Mouse (Mus musculus) kidney, adult 11 months (tissue): Measurements from ENCODE around the gene Chid1.

Experiments
- DNase-seq: peaks from one replicate; pipeline ENCODE4 v3.0.0; 2022

Chid1 gene

DNA sequence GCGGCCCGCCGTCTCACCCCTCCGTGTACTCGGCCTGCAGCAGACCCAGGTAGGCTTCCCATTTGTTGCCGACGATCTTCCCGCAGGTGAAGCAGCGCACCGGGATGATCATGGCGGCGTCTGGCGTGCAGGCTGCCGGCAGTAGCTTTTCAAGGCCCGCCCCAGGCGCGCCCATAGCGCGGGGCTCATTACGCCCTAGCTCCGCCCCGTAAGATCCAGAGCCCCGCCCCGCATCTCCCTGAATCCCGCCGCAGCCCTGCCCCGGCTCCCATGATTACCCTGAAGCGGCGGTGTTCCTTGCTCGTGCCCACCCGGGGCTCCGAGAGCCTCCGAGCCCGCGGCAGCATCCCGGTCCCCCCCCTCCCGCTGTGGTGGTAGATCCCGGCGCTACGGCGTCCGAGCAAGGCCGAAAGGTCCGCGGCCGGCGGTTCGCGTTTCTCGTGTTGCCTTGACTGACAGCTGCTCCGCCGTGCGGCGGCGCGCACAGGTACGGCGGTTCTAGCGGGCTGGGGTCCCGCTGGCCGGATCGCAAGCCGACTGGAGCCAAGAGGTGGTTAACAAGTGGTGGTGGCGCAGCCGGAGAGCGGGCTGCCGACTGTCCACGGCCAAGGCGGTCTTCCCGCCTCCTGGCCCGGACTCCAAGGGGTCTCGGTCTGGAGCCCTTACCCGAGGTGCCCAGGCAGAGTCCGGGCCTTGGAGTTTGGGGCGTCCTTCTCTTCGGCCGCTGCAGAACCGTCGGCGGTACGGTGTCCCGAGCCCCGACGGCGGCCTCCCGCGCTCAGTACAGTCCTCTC is 64.4 kb downstream of the Chid1 start, which contains the start of the genes Polr2l and Tspan4:
Polr2l (minus strand) TSS at position 122 of the 794 bp plus-strand sequence.
Tspan4 (plus strand) TSS at position 230 of the 794 bp plus-strand sequence.
- peak; percentile 85 for DNase-seq

DNA sequence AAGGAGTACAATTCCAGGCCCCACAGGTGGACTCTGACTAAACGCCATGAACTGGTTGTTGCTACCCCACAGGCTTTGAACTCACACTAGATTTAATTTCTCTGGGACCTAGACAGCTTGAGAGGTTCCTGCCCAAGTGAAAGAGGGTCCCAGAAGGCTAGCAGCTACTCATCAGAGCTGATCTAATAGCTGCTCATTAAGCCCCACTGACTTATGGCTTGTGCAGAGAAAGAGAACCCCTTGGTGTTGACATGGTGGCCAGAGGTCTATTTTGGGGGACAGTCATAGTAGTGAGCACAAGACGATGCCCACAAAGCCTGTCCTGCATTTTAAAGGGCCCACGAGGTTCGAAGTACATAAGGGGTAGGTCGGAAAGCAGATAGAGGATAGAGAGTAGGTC is 65.5 kb downstream of the Chid1 start:
- no peak for DNase-seq

DNA sequence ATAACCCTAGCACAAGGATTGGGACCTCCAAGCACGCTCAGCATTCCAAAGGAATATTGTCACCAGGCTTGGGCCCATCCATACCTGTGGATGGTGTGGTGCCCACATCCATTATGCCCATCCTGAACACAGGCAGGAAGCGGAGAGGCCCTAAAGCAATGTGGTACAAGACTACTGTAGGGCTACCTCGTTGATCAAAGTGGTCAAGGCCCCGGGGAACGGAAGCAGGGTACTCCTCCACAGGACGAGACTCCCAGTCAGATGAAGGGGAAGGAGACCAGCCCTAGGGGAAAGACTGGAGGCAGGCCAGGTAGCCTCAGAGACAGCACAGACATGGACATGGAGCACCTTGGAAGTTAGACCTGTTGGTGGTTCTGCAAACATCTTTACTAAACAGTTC is 66.9 kb downstream of the Chid1 start:
- no peak for DNase-seq

DNA sequence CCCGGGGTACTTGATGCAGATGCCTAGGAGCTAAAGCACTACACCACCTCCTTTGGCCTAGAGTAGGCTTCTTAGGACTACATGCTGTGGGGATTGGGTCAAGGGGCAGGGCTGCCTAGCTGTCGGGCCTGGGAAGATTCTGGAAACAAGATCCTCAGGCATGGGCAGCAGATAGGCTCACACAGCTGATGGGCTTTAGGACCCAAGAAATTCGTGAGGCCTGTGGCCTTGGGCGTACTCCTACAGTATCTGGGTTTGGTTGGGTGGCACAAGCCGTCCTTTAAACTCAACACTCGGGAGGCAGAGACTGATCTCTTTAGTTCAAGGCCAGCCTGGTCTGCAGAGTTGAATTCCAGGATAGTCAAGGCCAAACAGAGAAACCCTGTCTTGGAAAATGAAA is 67.4 kb downstream of the Chid1 start:
- no peak for DNase-seq

DNA sequence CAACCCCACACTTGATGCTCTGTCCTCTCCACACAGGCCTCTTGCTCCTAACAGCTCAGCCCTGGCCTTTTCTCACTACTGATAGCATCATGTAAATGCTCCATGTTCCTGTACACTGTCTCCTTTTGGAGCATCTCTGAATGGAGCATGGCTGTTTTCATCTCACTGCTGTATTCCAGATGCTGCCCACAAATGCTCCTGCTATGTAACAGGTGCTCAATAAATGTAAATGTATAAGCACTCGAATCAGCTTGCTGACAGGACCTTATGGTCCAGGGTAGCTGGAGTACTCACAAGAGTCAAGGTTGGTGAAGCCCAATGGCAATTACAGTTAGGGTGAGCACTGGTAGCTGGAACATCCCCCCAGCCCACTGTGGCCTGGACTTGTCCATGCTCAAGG is 68.4 kb downstream of the Chid1 start:
- no peak for DNase-seq

DNA sequence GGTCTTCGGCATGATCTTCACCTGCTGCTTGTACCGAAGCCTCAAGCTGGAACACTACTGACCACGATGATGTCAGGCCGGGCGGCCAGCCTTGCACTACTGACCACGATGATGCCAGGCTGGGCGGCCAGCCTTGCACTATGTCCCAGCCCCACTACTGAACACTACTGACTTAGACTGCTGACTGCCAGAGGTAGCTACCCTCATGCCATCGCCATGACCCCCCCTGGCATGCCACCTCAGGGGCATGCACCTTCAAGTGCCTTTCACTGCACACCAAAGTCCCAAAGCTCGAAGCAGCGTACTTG is 69.1 kb downstream of the Chid1 start:
- no peak for DNase-seq

DNA sequence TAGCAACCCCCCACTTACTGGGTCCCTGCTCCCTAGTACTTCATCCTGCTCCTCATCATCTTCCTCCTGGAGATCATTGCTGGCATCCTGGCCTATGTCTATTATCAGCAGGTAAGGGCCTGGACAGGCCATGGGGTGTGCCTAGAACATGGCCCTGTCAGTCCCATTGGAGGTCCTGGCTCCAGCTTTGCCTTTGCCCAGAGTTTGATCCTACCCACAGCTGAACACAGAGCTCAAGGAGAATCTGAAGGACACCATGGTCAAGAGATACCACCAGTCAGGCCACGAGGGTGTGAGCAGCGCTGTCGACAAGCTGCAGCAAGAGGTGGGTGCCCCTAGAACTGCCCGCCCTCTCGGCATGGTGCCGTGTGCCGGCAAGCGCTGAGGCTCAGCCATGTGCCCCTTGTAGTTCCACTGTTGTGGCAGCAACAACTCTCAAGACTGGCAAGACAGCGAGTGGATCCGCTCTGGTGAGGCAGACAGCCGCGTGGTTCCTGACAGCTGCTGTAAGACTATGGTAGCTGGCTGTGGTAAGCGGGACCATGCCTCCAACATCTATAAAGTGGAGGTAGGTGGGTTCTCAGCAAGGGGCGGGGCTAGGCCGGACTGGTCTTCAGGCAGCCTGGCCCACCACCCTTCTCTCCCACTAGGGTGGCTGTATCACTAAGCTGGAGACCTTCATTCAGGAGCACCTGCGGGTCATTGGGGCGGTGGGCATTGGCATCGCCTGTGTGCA is 69.6 kb downstream of the Chid1 start:
- DNase-seq, result no peak

DNA sequence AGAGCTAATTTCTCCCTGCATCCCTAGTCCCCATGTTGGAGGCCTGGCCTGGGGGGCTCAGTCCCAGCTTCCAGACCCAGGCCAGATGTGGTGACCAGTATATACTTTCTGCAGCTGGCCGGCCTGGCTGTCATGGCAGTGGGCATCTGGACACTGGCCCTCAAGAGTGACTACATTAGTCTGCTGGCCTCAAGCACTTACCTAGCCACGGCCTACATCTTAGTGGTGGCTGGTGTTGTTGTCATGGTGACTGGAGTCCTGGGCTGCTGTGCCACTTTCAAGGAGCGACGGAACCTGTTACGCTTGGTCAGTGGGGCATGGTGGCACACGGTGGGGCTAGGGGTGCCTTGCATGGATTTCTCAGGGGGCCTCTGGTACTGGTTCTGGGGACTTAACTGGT is 70.3 kb downstream of the Chid1 start:
- peak; percentile 51 for DNase-seq

DNA sequence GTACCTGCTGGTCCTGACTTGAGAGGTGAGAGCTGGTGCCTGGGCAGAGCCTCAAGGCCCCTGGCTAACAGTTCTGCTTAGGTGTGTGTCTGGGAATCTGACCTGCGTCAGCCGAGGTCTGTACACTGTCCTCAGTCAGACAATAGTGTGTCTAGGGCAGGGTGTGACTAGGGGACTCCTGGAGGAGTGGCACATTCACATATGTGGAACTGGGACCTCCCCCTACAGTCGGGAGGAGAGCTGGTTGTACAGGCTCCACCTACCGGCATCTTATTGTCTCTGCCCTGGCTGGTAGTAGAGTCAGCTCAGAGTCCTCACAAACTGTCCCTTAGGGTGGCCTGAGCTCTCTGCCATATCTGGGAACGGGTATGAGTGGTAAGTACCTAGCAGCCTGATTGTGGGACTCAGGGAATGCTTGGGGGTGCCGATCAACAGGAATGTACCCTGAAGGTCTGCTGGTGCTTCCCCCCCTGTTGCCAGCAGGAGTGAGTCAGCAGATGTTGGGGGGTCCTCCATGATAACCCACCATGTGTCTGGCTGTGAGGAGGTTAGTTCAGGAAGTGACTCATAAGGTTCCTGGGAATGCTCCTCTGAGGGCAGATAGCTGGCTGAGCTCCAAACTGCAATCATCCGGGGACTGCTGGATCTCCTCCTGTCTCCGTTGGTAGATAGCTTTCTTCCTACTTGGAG is 71.0 kb downstream of the Chid1 start:
- DNase-seq, result peak; percentile 77

DNA sequence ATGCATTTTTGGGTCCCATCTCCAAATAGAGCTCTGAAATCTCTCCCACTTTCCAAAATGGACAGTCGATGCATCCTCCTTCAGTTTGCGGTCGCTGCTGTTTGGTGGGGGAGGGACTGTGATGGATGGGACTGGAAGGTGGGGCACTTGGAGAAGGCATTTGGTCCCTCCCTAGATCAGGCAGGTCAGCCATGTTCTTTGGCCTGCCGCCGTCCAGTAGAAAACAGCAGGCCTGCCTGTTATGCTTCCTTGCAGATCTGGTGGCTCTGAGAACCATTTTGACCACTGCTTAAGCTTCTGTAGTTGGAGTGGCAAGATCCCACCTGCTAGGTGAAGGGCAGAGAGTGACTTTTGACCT is 71.5 kb downstream of the Chid1 start:
- DNase-seq, result no peak

DNA sequence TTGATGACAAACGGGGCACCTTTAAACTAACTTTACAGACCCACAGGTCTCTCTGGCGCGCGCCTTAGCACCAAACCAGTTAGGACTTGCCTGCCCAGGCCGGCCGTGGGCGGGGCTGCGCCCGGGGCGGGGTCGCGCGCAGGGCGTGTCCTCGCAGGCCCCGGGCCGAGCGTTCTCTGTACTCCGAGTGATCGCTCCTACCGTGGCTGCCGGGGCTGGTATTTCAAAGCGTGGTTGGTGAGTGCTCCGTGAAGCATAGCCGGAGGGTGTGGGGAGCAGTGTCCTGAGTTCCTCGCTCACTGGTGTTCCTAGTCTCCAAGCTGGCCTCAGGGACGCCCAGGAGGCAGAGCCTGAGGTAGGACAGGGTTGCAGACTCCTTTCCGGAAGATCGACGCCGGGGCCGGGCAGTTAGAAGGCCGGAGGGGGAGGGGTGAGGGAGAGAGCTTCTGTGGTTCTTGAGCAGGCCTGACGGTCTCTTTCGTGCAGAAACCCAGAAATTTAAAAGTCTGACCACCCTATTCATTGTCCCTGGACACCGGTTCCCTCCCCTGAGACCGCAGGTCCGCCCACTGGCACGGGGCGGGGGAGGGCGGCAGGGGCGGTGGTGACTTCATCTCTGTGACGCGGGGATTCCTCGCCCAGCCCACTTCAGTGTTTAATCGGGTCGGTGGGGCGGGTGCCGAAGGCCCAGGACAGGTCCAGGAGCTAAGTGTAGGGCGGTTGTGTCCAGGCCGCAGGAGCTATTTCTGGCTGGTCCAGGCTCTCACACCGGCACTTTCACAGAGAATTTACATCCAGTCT is 72.2 kb downstream of the Chid1 start, which contains the start of gene Cd151:
Cd151 (plus strand) TSS at position 163 of the 801 bp plus-strand sequence.
- DNase-seq, result peak; percentile 93

DNA sequence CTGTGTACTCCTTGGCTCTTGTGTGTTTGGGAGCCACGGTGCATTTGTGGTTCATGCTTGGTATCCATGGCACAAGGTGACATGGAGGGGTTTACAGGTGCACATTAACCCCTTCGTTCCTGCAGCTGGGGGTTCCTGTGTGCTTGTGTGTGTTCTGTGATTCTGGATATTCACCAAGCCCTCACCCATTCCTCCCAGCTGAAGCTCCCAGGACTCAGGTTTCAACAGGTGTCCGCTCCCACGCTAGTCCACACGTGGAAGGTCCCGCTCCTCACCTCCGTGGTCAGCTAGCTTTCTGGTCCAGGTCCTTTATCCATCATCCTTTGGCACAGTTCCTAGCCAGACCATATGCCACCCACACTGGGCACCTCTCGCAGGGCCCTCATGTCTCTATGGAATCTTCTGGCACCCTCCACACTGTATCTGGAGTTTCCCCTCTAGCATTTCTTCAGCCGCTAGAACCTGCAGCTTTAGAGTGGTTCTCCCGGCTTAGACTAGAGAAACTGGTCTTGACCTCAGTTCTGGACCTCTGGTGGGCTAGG is 73.0 kb downstream of the Chid1 start:
- no peak for DNase-seq

DNA sequence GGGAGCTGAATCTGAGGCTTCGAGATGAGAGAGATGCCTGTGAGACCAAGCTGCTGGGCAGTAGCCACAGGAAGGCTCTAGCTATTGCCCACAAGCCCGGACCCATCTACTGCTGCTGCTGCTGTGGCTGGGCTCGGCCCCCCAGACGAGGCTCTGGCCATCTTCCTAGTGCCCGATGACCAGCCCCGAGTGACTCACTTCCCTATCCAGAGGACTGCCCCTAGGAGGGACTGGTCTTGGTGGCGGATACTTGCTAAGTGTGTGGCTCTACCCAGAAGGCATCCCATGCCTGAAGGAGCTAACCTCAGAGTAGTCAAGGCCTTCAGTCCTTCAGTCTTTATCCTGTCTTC is 73.6 kb downstream of the Chid1 start:
- DNase-seq, result no peak

DNA sequence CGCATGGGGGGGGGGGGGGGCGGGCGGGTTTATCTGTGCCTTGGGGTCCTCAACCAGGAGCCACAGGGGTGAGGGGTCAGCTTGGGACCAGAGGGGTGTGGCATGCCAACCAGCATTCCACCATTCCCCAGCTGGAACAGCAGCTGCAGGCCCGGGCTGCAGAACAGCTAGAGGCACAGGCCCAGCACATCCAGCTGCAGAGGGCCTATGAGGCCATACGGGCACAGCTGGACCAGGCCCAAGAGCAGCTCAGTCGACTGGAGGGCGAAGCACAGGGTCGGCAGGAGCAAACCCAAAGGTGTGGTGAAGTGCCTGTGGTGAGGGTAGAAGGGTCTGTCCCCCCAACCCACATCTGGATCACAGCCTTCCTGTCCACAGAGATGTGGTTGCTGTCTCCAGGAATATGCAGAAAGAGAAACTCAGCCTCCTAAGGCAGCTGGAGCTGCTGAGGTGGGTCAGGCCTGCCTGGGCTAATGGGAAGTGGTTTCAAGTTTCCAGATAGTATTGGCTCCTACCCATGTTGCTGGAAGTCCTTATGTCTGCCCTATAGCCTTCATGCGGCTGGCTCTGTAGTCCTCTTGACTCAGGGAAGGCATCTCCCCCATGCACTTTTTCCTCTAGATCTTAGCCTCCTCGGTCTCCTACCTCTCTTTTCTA is 74.1 kb downstream of the Chid1 start:
- DNase-seq, result no peak

DNA sequence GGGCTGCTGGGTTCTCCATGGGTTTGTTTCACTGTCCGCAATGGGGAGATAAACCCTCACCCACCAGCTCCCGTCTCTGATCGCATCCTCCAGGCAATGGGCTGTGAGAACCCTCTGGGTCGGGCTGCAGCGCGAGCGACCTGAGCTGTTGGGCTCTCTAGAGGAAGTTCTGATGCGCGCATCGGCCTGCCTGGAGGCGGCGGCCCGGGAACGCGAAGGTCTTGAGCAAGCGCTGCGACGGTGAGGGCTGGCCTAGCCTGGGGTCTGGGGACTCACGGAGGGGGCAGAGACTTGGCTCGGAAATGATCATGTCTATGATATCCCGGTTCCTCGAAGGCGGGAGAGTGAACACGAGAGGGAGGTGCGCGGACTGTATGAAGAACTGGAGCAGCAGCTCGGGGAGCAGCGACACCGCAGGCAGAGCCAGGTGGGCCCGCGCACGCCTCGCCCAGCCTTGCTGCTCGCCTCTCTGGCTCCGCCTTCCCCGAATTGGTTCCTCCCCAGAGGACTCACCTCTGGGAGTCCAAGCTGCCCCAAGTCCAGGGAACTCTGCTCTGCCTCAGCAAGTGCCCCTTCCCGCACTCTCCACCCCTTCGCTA is 75.0 kb downstream of the Chid1 start:
- peak; percentile 63 for DNase-seq

DNA sequence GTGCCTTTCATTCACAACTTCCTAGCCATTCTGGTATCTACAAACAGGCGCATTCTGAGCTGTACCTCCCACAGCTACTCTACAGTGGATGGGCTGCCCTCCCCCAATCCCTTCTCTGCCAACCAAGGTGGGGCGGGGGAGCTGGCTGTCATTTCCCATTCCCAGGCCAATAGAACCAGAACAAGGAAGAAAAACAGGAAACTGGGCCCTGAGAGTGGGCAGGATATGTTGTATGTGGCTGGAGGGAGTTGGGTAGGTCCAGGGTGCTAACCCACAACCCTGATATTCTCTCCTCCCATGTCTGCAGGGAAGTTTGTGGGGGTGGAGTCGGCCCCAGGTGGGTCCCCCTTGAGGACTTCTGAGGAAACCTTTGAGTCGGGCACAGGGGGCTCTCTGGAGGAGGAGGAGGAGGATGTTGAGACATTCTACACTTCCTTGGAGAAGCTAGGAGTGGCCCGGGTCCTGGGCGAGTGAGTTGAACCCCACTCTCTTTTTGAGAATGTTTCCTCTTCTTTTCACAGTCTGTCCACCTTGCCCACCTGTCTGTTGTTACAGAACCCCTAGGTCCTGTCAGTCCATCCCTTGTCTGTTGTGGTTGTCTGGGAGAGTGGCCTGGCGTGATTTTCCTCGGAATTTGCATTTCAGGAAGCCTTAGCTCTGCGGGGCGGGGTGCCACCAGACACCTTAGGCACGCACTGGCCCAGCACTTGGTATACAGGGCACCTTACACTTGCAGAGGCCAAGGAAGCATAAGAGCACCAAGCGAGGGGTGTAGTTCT is 75.6 kb downstream of the Chid1 start:
- peak; percentile 77 for DNase-seq

DNA sequence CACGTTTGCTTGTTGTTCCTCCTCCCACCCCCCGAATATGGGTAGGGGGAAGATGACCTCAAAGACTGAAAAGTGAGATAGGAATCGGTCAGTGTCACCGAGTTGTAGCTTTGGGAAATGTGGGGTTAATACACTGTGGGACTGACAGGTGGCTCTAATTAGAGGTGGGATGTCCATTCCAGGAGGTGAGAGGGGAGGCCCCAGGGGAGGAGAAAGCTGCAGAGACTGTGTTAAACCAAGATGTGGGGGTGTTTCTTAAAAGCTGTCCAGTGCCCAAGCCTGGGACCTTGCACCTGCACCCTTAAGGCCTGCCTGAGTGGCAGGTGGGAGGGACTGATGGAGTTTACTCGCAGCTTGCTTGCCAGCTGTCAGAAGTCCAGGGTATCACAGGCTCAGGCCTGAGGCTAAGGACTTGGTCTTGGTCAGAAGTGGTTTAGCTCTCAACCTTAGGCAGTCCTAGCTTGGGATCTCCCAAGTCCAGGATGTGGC is 77.3 kb downstream of the Chid1 start:
- DNase-seq, result peak; percentile 82

DNA sequence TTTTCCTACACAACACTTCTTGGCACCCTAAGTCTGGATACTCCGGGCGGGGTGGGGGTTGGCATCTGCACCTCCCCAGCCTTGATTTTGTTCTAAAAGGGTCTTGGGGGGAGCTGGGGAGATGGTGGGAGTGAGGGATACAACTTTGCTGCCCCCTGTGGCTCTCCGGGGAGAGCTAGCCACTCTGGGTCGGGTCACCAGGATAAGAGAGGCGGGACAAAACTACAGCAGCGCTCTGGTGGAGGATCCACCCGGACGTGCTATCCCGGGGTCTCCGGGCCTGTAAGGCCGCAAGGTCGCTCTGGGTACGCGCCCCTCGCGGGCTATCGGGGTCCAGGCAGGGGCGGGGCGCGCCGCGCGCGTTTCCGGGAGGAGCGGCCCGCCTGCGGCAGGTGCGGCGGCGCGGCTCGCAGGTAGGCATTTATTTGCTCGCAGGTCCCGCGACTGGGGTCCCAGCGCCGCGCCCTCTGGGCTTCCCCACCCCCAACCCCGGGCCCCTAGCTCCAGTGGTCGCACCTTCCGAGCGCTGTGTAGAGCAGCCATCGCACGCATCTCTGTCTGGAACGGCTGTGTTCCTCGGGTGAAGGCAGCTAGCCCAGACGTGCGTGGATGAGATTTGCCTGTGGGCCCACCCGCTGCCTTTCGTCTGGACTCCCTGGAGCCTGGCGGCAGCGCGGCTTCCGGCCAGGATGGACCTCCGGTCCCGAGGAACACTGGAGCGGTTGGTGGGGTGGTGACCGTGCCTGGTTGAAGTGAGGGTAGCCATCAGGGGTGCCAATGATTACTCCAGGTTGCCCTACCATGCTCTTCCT is 77.9 kb downstream of the Chid1 start:
- DNase-seq, result no peak

DNA sequence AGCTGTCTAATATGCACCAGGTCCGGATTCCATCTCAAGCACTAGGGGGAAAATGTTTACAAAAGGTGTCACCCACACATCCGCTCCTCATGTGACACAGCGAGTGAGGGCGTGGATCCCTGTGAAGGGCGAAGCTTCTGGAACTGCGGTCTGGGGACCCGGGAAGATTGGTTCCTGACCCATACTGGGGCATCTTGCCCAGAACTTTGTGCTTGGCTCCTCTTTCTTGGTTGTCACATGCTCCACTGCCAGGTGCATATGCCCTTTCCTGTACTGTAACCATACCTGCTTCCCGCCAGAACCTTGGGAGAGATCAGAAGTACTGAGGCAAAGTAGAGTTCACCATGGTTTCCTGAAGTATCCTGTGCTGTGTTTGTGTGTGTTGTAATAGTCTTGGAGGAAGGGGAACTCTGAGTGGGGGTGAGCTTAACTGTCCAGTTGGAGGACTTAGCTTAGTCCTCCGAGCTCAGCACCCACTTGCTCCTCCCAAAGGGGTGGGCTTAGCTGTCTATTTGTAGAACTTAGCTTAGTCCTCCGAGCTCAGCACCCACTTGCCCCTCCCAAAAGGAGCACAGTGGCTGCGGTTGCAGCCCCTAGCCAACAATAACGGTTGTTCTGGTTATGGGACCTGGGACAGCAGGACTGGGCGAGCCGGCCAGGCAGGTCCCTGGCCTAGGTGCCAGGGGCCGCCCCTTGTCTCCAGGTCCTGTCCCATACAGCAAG is 79.1 kb downstream of the Chid1 start, which contains the start of gene Cracr2b:
Cracr2b (plus strand) TSS at position 704 of the 723 bp plus-strand sequence.
- no peak for DNase-seq
